Mouse (Mus musculus) brain, embryonic 18.5 days (tissue): ENCODE data around the gene Rnf17.

Experiments
- DNase-seq: peaks from one replicate; pipeline ENCODE4 v3.0.0-alpha.2; 2012; ENCODE audit warnings: low read depth, low spot score

Gene Rnf17

DNA sequence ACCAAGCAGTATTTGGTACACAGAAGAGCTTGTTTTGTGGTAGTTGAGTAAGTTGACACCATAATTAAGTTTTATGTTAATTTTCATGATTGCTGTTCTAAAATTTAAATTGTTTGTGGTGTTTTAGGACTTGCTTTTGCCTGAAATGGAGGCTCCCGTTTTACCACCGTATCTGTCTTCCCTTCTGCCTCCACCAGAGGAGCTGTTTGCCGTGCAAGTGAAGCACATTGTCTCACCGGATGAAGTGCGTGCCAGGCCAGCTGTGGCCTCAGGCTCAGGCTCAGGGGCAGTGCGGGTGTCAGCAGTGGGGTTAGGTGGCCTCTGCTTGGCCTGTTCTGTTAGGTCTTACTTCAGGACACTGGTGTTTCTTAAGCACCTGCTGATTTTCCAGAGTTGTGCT lies 109.7 kb downstream of the Rnf17 start:
- no peak for DNase-seq

DNA sequence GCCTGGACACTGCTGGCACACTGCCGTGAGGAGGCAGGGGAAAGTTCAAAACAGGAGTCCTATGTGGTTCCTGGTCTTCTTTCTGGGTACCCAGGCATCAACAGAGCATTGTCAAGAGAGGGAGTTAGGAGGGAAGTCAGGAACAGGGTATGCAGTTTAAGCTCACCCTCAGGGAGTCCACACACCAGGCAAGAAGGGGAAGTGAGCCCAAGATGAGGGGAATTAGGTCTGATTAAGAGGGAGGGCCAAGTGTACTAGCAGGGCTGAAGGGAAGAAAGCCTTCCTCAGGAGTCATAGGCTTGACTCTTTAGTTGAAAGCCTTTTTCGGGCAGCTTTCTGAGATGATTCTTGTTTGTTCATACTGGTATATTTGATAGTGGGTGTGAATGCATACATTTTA lies 112.4 kb downstream of the Rnf17 start:
- no peak for DNase-seq

DNA sequence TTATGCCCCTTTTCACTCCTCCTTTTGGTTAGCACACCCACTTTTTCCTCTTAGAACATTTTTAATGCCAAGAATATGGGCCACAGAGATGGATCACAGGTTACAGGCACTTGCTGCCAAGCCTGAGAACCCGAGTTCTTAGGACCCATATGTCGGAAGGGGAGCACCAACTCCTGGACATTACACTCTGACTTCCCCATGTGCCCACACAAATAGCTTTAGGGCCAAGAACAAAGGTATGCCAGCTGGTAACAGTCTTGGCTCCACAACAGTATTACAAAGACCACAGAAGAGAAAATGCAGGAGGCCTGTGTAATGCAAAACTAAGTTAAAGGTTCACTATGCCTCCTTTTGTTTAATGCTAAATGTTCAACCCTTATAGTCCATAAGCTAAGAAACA lies 128.4 kb downstream of the Rnf17 start:
- no peak for DNase-seq

DNA sequence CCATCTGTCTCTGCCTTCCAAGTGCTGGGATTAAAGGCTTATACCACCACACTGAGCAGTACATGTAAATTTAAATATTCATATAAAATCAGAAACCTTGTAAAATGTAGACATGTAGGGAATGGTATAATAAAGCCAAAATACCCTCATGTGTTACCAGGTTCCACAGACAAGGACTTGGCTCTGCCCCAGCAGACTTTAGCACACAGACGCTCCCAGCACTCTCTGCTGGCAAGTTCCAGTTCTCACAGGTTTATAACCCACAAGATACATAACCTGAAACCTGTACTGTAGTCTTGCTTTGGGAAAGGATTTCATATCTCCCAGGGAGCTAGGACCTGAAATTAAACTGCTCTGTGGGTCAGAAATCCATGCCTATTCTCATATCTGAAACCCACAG lies 142.6 kb downstream of the Rnf17 start:
- no peak for DNase-seq

DNA sequence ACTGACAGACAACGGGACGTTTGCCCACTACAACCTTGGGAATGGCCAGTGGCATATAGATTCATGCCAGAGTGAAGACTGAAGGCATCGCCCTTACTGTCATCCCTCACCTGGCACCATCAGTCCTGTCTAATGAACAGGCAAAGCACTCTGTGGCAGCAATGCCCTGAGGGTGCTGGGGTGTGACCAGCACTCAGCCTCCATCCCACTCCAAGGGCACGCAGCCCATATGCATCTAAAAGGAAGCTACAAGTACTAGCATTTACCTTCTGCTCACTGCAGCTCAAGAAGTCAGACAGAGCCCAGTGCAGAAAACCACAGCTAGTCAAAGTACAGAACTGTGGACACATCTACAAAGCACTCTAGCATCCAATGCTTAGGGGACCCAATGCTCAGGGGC lies 143.1 kb downstream of the Rnf17 start:
- DNase-seq, result no peak

DNA sequence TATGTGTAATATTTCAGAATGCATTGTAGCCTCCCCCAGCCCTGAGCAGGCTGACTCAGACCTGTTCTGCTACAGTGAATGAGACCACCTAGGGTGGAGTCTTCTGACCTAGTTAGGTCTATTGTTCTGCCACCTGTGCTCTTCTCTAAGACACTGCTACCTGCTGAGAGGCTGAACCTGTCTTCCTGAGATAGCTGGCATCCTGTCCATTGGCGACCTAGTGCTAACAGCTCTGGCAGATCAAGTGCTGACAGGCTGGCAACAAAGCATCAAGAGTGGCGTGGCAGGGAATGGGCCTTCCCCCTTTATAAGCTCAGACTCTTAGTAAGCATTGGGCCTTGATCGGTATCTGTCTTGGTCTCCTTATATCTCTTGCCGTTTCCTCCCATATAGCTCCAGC lies 148.6 kb downstream of the Rnf17 start:
- DNase-seq, result no peak

DNA sequence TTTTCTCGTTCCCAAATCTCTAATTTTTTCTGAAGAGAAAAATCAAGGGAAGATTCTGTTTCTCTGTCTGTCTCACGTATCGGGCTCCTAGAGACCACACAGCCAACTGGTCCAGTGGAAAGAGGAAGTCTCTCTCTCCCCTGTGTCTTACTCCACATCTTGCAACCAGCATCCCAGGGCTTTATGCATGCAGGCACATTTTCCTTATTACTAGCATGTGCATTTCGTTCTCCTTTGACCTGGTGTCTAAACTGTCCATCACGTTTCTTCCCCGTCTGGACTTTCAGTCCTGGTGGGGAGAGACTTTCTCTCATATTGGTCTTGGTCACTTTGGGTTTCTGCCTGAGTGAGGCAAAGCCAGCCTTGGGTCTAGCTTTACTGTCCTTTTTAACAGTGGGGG lies 150.5 kb downstream of the Rnf17 start:
- DNase-seq, result no peak

DNA sequence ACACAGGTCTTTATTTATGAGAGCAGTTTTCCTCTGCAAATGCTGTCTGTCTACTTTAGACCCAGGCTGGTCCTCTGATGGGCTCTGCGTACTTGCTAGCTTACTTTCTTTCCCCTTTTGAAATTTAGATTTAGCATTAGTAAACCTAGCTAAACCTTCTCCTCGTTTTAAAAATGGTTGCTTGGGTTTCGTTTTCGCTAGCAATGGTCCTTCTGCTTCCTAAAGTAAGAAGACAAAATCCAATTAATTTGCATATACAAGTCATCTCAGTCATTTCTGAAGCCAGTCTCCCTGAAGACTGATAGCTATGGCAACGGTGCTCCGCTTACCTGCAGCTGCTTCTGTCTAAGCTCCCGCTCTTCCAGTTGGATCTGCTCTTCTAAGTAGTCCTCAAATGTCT lies 150.9 kb downstream of the Rnf17 start:
- no peak for DNase-seq

DNA sequence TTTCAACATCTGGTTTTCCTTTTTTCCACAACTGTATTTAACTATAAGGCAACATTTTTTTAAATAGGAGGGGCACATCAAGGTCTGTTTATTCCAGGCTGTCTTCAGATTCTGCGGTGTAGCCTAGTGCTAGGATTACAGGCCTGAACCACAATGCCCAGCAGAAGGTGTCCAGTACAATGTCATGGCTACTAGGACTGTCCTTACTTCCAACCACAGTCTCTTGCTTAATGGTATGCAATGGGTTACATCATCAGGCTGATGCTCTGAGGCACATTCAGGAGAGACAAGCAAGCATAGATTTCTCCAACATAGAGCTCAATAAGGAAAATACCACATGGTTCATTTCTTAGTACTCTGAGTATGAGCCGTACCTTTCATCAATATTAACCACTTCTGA lies 152.3 kb downstream of the Rnf17 start:
- no peak for DNase-seq

DNA sequence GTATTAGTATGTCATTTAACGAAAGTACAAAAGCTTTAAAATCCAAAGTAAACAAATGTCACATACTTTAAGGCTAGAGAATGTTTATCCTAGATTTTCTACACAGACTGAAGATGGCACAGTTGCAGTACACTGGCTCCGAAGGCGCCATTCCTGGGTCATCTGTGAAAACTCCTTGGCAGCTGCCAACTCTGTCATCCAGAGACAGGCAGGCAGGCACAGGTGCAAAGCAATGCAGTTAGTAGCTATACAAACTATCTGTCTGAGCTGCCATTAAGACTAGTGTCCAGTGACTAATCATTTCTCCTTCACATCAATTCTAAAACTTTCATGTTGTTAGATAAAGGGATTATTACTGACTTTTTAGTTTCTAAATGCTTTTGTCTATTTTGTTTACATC lies 156.8 kb downstream of the Rnf17 start:
- no peak for DNase-seq

DNA sequence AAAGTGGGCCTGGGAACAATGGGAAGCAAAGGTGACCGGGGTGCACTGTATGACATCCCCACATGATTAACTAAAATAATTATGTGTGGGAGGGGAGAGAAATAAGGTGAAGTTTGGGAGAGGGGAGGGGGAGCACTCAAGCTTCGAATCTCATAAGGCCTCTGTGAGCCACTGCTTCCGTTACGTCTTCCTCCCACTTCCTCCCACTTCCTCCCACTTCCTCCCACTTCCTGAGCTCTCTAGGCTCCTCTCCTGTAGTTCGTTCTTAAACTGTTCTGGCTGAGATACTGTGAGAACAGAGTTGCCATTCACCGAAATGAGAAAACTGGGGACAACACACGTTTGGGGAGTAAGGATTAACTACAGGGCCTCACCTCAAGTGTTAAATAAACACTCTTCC lies 165.1 kb downstream of the Rnf17 start:
- no peak for DNase-seq

DNA sequence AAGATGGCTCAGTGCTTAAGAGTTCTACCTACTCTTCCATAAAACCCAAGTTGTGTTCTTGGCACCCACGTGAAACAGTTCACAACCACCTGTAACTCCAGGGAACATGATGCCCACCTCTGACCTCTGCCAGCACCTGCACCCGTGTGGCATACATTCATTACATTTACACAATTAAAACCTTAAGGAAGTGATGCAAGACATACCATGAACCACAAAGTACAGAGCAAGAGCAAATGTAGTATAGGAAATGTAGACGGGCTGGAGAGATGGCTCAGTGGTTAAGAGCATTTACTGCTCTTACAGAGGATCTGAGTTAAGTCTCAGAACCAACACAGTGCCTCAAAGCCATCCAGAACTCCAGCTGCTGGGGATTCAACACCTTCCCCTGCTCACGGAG lies 166.7 kb downstream of the Rnf17 start:
- no peak for DNase-seq

DNA sequence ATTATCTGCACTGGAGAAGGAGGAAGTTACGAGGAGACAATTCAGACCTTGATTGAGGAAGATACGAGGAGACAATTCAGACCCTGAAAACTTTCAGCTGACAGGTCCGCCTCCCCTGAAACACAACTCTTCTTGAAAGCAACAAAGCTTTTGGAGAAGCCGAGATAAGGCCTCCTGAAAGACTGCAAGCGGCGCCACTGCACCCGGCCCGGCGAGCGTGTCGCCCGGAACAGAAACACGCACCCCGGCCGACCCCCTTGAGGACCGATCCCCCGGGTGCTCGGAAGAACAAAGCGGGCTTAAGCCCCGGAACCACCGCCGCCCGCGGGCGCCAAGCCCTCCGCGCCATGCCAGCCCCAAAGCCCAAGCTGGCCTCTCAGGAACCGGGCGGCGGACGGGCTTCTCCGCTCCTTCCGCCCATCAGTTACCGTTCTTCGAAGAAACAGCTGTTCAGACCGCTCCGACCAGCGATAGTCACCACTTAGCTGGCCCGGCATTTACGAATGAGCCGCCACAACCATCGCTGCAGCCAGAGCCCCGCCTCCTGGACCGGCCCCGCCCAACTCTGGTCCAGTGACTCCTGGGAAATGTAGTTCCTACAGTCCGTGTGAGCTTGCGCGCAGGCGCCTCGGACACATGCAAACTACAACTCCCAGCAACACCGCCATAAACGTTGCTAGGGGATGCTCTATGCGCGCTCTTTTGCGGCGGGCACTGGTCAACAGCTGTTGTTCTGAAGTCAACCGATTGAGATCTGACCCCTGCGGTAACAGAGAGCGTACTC lies 169.1 kb downstream of the Rnf17 start:
- peak; percentile 92 for DNase-seq

DNA sequence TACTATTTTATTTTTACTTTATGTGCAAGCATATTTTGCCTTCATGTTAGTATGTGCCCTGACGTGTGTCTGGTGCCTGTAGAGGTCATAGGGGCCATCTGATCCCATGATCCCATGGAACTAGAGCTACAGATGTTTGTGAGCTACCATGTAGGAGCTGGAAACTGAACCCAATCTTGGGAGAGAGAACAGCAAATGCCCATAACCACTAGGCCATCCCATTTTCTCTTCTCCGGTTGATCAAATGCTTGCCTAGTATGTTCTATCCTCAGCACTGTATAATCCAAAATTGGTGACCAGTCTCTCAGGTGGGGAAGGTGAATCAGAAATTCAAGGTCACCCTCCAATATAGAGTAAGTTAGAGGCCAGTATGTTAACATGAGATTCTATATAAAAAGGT lies 170.2 kb downstream of the Rnf17 start:
- DNase-seq, result no peak
